Mouse (Mus musculus): ENCODE results near the gene Tmem101. TPM values are rescaled to one million over a fixed set of nuclear protein-coding genes. Genes with fewer than 3 reads are reported as not detected.
"Not testable (repeated sequence)": the region's sequence is repeated elsewhere in the genome, so short reads cannot be mapped to it uniquely, and the experiment has no call there.

Gene Tmem101
- polyA plus RNA-seq, 1 experiment from 2014 or later, result 25.0 TPM

DNA sequence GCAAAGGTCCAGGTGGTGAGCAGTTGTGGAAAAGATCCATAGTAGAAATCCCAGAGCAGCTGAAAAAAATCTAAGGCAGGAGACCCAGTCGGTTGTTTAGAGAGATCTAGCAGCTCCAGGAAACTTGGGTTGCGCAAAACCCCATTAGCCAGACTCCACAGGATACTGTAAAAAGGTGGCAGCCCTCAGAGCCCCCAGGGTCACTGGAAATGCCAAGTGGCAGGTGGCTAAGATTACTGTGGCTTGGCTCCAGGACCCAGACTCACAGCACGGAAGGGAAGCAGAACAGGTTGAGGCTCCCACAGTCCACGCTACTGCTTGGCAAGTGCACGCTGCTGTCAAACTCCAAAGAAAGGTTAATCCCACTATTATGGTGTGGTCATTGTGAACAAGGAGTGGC is 3.6 kb upstream of the Tmem101 start:
- Histone ChIP-seq H3K36me3 (ENCODE audit: insufficient read depth, low read length) (peaks cover 17% of the 10 kb centered on the region), H3K9me3 (replicated peaks; ENCODE audit: low read length) (no peaks in the 10 kb centered on the region), H3K4me2 (ENCODE audit: low read length) (no peak overlapping the region), H3K27ac (no peak overlapping the region), H3K27me3 (ENCODE audit: insufficient read depth, low read length) (no peaks in the 10 kb centered on the region), H3K9ac (ENCODE audit: low read depth, low read length) (no peak overlapping the region), H3K4me1 (replicated peaks; ENCODE audit: insufficient read depth, low read length) (0 out of 2 replicates have a peak, but pooled peaks cover 3% of the 10 kb centered on the region), H3K4me3 (replicated peaks; ENCODE audit: low read depth, low read length) (no peak overlapping the region)
- WGBS, result 77% methylated on average over 5 of the region's 5 CpGs
- no peak for TF ChIP-seq CTCF (IDR thresholded peaks at IDR 0.05; ENCODE audit: low read depth)
- ATAC-seq (replicated peaks; ENCODE audit: low FRiP score, low read depth), result no peak
- no peak for DNase-seq (ENCODE audit: low spot score)

DNA sequence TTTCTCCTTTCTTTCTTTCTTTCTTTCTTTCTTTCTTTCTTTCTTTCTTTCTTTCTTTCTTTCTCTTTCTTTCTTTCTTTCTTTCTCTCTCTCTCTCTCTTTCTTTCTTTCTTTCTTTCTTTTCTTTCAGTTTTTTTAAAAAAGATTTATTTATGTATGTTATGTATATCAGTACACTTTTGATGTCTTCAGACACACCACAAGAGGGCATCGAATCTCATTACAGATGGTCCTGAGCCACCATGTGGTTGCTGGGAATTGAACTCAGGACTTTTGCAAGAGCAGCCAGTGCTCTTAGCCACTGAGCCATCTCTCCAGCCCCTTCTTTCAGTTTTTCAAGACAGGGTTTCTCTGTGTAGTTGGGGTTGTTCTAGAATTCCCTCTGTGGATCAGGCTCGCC is 1.8 kb upstream of the Tmem101 start:
- not testable (repeated sequence) for ATAC-seq (replicated peaks; ENCODE audit: low FRiP score, low read depth); H3K9ac ChIP-seq (ENCODE audit: low read depth, low read length); H3K4me1 ChIP-seq (replicated peaks; ENCODE audit: insufficient read depth, low read length); DNase-seq (ENCODE audit: low spot score); H3K9me3 ChIP-seq (replicated peaks; ENCODE audit: low read length); H3K4me3 ChIP-seq (replicated peaks; ENCODE audit: low read depth, low read length); H3K4me2 ChIP-seq (ENCODE audit: low read length); H3K27me3 ChIP-seq (ENCODE audit: insufficient read depth, low read length); H3K27ac ChIP-seq
- WGBS, result 80% methylated on average over 2 of the region's 2 CpGs
- H3K36me3 ChIP-seq (ENCODE audit: insufficient read depth, low read length), result peaks cover 20% of the 10 kb centered on the region

DNA sequence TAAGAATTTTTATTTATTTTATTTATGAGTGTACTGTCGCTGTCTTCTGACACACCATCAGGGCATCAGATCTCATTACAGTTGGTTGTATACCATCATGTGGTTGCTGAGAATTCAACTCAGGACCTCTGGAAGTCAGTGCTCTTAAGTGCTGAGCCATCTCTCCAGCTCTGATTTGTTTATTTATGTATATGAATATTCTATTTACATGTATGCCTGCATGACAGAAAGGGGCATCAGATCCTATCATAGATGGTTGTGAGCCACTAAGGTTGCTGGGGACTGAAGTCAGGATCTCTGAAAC is 534 bp upstream of the Tmem101 start:
- DNase-seq (ENCODE audit: low spot score) (no peak), ATAC-seq (replicated peaks; ENCODE audit: low FRiP score, low read depth) (no peak)
- no peak for TF ChIP-seq CTCF (IDR thresholded peaks at IDR 0.05; ENCODE audit: low read depth)
- WGBS, result 15% methylated on average over 1 of the region's 1 CpGs
- peak overlapping the region; percentile 82; the same call in 1 of the 2 replicates for H3K4me2 ChIP-seq (ENCODE audit: low read length)
- no peak overlapping the region for H3K27ac ChIP-seq
- H3K9me3 ChIP-seq (replicated peaks; ENCODE audit: low read length), result no peaks in the 10 kb centered on the region
- 0 out of 2 replicates have a peak, but pooled peaks cover 3% of the 10 kb centered on the region for H3K4me1 ChIP-seq (replicated peaks; ENCODE audit: insufficient read depth, low read length)
- peaks cover 18% of the 10 kb centered on the region for H3K36me3 ChIP-seq (ENCODE audit: insufficient read depth, low read length)
- no peaks in the 10 kb centered on the region for H3K27me3 ChIP-seq (ENCODE audit: insufficient read depth, low read length)
- no peak overlapping the region for H3K9ac ChIP-seq (ENCODE audit: low read depth, low read length)
- H3K4me3 ChIP-seq (replicated peaks; ENCODE audit: low read depth, low read length), result no peak overlapping the region

DNA sequence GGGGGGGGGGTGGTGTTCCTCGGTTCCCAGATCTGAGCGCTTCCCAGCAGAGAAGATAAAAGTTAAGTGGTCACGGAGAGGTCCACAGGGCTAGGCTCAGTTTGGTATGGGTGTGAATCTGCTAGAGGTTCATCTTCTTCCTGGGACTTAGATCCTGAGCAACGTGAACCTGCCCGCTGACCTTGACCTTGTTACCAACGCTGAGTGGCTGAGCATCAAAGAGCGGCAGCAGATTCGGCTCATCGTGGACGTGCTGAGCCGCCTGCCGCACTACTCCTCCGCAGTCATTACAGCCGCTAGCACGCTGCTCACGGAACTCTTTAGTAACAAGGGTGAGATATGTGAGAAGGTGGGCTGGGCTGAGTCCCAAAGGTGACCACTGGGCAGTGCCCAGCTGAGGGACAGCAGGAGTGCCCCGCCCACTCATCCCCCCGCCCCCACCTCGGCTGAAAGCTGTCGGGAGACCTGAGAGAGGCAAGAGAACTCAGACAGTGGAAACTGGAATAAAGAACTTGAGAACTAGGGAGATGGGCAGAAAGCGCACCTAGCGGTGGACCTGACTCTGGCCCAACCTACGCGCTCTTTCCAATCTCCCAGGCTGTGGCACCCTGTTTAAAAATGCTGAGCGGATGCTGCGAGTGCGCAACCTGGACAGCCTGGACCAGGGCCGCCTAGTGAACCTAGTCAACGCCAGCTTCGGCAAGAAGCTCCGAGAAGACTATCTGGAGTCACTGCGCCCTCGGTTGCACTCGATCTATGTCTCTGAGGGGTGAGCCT is 8.8 kb downstream of the Tmem101 start:
- Histone ChIP-seq H3K36me3 (ENCODE audit: insufficient read depth, low read length) (no peaks in the 10 kb centered on the region), H3K27ac (no peak overlapping the region), H3K4me1 (replicated peaks; ENCODE audit: insufficient read depth, low read length) (peaks cover 9% of the 10 kb centered on the region; the same call in 1 of the 2 replicates), H3K4me2 (ENCODE audit: low read length) (peak overlapping the region; percentile 33; the same call in 1 of the 2 replicates), H3K27me3 (ENCODE audit: insufficient read depth, low read length) (peaks cover 36% of the 10 kb centered on the region), H3K4me3 (replicated peaks; ENCODE audit: low read depth, low read length) (no peak overlapping the region), H3K9me3 (replicated peaks; ENCODE audit: low read length) (no peaks in the 10 kb centered on the region), H3K9ac (ENCODE audit: low read depth, low read length) (no peak overlapping the region)
- TF ChIP-seq CTCF (IDR thresholded peaks at IDR 0.05; ENCODE audit: low read depth), result peak; percentile 32; the same call in 1 of the 2 replicates
- ATAC-seq (replicated peaks; ENCODE audit: low FRiP score, low read depth) (no peak), DNase-seq (ENCODE audit: low spot score) (no peak)
- WGBS, result 9% methylated on average over 34 of the region's 34 CpGs

DNA sequence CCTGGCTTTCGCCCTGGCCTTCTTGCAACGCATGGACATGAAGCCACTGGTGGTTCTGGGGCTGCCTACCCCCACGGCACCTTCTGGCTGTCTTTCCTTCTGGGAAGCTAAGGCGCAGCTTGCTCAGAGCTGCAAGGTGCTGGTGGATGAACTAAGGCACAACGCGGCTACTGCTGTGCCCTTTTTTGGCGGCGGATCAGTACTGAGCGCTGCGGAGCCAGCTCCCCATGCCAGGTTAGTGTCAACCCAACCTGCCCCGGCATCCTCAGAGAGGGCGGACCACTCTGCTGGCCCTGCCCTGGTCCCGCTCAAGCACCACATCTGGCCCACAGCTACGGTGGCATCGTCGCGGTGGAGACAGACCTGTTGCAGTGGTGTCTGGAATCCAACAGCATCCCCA is 9.7 kb downstream of the Tmem101 start:
- Histone ChIP-seq H3K27me3 (ENCODE audit: insufficient read depth, low read length) (peaks cover 36% of the 10 kb centered on the region), H3K4me3 (replicated peaks; ENCODE audit: low read depth, low read length) (no peak overlapping the region), H3K36me3 (ENCODE audit: insufficient read depth, low read length) (no peaks in the 10 kb centered on the region), H3K9ac (ENCODE audit: low read depth, low read length) (no peak overlapping the region), H3K4me1 (replicated peaks; ENCODE audit: insufficient read depth, low read length) (peaks cover 9% of the 10 kb centered on the region; the same call in 1 of the 2 replicates), H3K27ac (no peak overlapping the region), H3K9me3 (replicated peaks; ENCODE audit: low read length) (no peaks in the 10 kb centered on the region), H3K4me2 (ENCODE audit: low read length) (0 out of 2 replicates have a peak overlapping the region, but pooled peaks have one; percentile 51)
- 10% methylated on average over 17 of the region's 17 CpGs for WGBS
- no peak for DNase-seq (ENCODE audit: low spot score)
- no peak for ATAC-seq (replicated peaks; ENCODE audit: low FRiP score, low read depth)
- TF ChIP-seq CTCF (IDR thresholded peaks at IDR 0.05; ENCODE audit: low read depth), result no peak

DNA sequence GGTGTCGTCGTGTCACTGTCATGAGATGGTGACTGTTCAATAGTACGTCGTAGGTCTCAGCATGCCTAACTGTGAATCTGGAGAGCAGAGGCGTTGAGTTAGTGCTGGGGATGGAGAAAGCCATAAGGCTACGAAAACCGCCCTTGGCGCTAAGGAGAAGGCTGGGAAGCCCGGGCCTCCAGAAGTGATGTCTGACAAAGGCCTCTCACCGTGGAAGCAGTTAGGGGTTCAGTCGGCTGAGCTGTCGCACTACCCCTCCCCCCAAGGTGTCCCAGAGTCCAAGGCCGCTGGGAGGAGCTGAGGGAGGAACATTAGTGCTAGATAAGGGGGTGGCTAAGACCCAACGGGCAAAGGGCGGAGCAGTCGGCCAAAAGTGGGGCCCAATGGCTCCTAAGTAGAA is 10.2 kb downstream of the Tmem101 start:
- Histone ChIP-seq H3K27me3 (ENCODE audit: insufficient read depth, low read length) (peaks cover 36% of the 10 kb centered on the region), H3K9me3 (replicated peaks; ENCODE audit: low read length) (no peaks in the 10 kb centered on the region), H3K4me3 (replicated peaks; ENCODE audit: low read depth, low read length) (peak overlapping the region; percentile 26; the same call in 1 of the 2 replicates), H3K9ac (ENCODE audit: low read depth, low read length) (no peak overlapping the region), H3K36me3 (ENCODE audit: insufficient read depth, low read length) (no peaks in the 10 kb centered on the region), H3K27ac (no peak overlapping the region), H3K4me2 (ENCODE audit: low read length) (peak overlapping the region; percentile 51), H3K4me1 (replicated peaks; ENCODE audit: insufficient read depth, low read length) (peaks cover 9% of the 10 kb centered on the region; the same call in 1 of the 2 replicates)
- TF ChIP-seq CTCF (IDR thresholded peaks at IDR 0.05; ENCODE audit: low read depth), result no peak
- no peak for DNase-seq (ENCODE audit: low spot score)
- ATAC-seq (replicated peaks; ENCODE audit: low FRiP score, low read depth), result no peak
- 6% methylated on average over 16 of the region's 16 CpGs for WGBS

All from kidney, postnatal 0 days (tissue).